Mouse (Mus musculus) erythroblast, embryonic 14.5 days (primary cell): ENCODE measurements around the gene Slc23a2.

Experiments used
- GATA1 ChIP-seq: IDR thresholded peaks from 2 replicates; pipeline ENCODE4 v1.6.1; 2012; ENCODE audit warnings: low read length, inconsistent platforms, mixed read lengths
- TAL1 ChIP-seq: IDR thresholded peaks from 3 replicates; pipeline ENCODE4 v1.6.1; 2012; ENCODE audit warnings: low read length, inconsistent platforms, mixed read lengths

DNA sequence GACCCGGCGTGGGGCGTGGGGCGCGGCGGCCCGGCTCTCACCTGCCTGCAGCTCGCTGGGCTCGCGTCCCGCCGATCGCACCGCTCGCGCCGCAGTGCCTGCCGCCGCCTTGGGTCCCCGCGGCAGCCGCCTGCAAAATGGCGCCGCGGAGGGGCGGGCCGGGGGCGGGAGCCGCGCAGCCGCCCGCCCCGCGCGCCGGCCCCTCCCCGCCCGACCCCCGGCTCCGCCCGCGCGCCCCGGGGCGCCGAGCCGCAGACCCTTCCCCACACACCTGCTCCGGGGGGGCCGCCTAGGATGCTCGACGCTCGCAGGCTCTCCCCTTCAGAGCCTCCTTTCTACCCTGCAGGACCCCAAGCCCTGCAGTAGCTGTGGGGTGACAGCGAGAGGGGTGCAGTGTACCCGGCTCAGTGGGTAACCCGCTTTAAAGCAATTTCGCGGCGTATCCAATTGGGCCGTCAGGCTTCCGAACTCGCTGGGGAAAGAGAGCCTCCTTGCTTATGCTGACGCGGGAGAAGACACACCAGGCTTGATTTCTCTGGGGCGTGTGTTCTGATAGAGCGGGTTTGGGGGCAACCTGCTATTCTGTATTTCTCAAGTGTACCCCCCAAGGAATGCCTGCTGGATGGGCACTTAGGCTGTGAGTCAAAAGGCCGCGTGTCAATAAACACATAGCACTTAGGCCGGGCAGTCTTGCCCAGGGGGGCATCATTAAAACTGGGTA is at the start of gene Slc23a2:
- TF ChIP-seq GATA1: no peak
- no peak for TF ChIP-seq TAL1
